Mouse (Mus musculus): ENCODE results near the gene Fam83g.

DNA sequence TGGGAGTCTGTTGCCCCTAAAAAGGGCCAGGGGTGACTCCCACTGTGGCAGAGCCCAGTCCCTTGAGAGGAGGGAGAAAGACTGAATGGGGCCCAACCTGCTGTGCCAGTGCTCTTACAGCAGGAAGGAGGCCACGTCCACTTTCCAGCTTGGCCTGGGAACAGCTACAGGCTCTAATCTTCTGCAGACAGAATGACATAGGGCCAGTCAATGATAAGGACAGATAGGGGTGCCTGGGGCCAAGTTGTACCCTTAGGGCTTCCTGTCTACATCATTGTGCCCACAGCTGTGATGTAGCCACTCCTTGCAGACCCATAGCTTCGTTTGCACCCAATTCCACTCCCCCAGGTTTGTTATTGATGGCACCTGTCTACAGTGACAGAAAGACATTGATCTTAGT lies 2.2 kb downstream of the Fam83g start:
- TF ChIP-seq CTCF (IDR thresholded peaks at IDR 0.05; ENCODE audit: extremely low read depth, insufficient read depth, insufficient read length, insufficient replicate concordance) (no peak), POLR2A (IDR thresholded peaks at IDR 0.05; ENCODE audit: low read depth, low read length) (no peak)
